In genomic region chr14:27270466-27270865, GRCm38 (mm10) we compare ENCODE assay signal across 16 mouse cellular contexts.
DNase-seq lines count a peak whose midpoint lies in the region; ATAC-seq and TF ChIP-seq lines count a peak whose summit lies in the region.
"Had no signal": no experiment of that assay in that cellular context is flagged by ENCODE, and none has a peak within 500 bp of the region (broad histone marks: within the 10 kb centered on the region; RNA-seq: fewer than 3 reads in every experiment).

No protein-coding gene starts in this region.

- H3K4me1 ChIP-seq in cerebellum, adult 2 months (ENCODE audit: control insufficient read depth, insufficient read depth, low read length): peaks cover 31% of the 10 kb centered on the region
- H3K4me1 ChIP-seq in midbrain, embryonic 11.5 days (ENCODE audit: control insufficient read depth, insufficient read depth, low read length): peaks cover 17% of the 10 kb centered on the region
- H3K4me1 ChIP-seq in midbrain, embryonic 15.5 days: peaks cover 17% of the 10 kb centered on the region
- peaks cover 11% of the 10 kb centered on the region for H3K4me1 ChIP-seq in cortical plate, adult 2 months (ENCODE audit: control insufficient read depth, insufficient read depth, low read length)
- no peaks in the 10 kb centered on the region for H3K4me1 ChIP-seq in liver, embryonic 11.5 days (replicated peaks; ENCODE audit: control insufficient read depth, insufficient read depth, low read length)

- peak overlapping the region; percentile 95 for H3K27ac ChIP-seq in cerebellum, adult 2 months (ENCODE audit: insufficient read depth, low read length)
- H3K27ac ChIP-seq in layer of hippocampus, adult 2 months: peak overlapping the region; percentile 79; the same call in 1 of the 2 replicates
- H3K27ac ChIP-seq in midbrain, embryonic 11.5 days (ENCODE audit: low read depth, low read length): no peak overlapping the region
- H3K27ac ChIP-seq in midbrain, embryonic 15.5 days: no peak overlapping the region
- peak overlapping the region; percentile 15; the same call in 1 of the 2 replicates for H3K27ac ChIP-seq in cortical plate, adult 2 months (ENCODE audit: insufficient read depth, low read length)
- H3K27ac ChIP-seq in liver, embryonic 11.5 days (ENCODE audit: low read depth, low read length): no peak overlapping the region
- H3K27ac ChIP-seq: embryonic facial prominence, embryonic 10.5 days; embryonic facial prominence, embryonic 12.5 days; forebrain, embryonic 13.5 days; forebrain, embryonic 15.5 days had no signal

- DNase-seq in cerebellum, adult 2 months: no peak
- DNase-seq in cerebellum, postnatal 4 days (ENCODE audit: low spot score in 2 of 2): no peak
- no peak for DNase-seq in layer of hippocampus, adult 2 months (ENCODE audit: low spot score in 2 of 2)
- DNase-seq in layer of hippocampus, postnatal 36 days: no peak
- peak; percentile 65 for DNase-seq in midbrain, embryonic 11.5 days (ENCODE audit: low spot score, missing footprints)
- DNase-seq in liver, embryonic 11.5 days (ENCODE audit: low spot score): no peak
- DNase-seq: adrenal gland, adult 2 months; adrenal gland, postnatal 10 days; adrenal gland, postnatal 25 days; forebrain, postnatal 0 days had no signal

- no peak overlapping the region for H3K9ac ChIP-seq in midbrain, embryonic 11.5 days (ENCODE audit: low read length)
- H3K9ac ChIP-seq in midbrain, embryonic 15.5 days: no peak overlapping the region
- H3K9ac ChIP-seq in liver, embryonic 11.5 days (ENCODE audit: low read depth, low read length): no peak overlapping the region
- H3K9ac ChIP-seq: embryonic facial prominence, embryonic 12.5 days; forebrain, embryonic 13.5 days; forebrain, embryonic 15.5 days; forebrain, postnatal 0 days had no signal

- H3K9me3 ChIP-seq in midbrain, embryonic 11.5 days (ENCODE audit: control insufficient read depth, low read length): no peaks in the 10 kb centered on the region
- H3K9me3 ChIP-seq in midbrain, embryonic 15.5 days: no peaks in the 10 kb centered on the region
- no peaks in the 10 kb centered on the region for H3K9me3 ChIP-seq in liver, embryonic 11.5 days (ENCODE audit: control insufficient read depth, low read length)
- H3K9me3 ChIP-seq: embryonic facial prominence, embryonic 10.5 days; embryonic facial prominence, embryonic 12.5 days; forebrain, embryonic 13.5 days; forebrain, embryonic 15.5 days had no signal

- 81% methylated on average over 4 of the region's 4 CpGs for WGBS in cerebellum, adult 2 months
- 92% methylated on average over 4 of the region's 4 CpGs for WGBS in midbrain, embryonic 11.5 days
- WGBS in midbrain, embryonic 15.5 days: 96% methylated on average over 4 of the region's 4 CpGs
- WGBS in liver, embryonic 11.5 days: 81% methylated on average over 4 of the region's 4 CpGs

- TF ChIP-seq POLR2A in cerebellum, adult 2 months (IDR thresholded peaks at IDR 0.05; ENCODE audit: borderline replicate concordance, insufficient read depth, low read length): no peak
- TF ChIP-seq POLR2A in cortical plate, adult 2 months (IDR thresholded peaks at IDR 0.05; ENCODE audit: extremely low read depth, insufficient read depth, low read length): no peak

- no peaks in the 10 kb centered on the region for H3K27me3 ChIP-seq in cerebellum, adult 2 months (ENCODE audit: control insufficient read depth, insufficient read depth, low read length)
- no peaks in the 10 kb centered on the region for H3K27me3 ChIP-seq in midbrain, embryonic 11.5 days (ENCODE audit: control insufficient read depth, insufficient read depth, low read length)
- H3K27me3 ChIP-seq in midbrain, embryonic 15.5 days (replicated peaks): no peaks in the 10 kb centered on the region
- H3K27me3 ChIP-seq in liver, embryonic 11.5 days (replicated peaks; ENCODE audit: control insufficient read depth, insufficient read depth, low read length): no peaks in the 10 kb centered on the region
- H3K27me3 ChIP-seq: embryonic facial prominence, embryonic 12.5 days; forebrain, embryonic 13.5 days; forebrain, embryonic 15.5 days had no signal

- H3K36me3 ChIP-seq in midbrain, embryonic 11.5 days (ENCODE audit: control insufficient read depth, insufficient read depth, low read length): no peaks in the 10 kb centered on the region
- H3K36me3 ChIP-seq in midbrain, embryonic 15.5 days (replicated peaks): no peaks in the 10 kb centered on the region
- H3K36me3 ChIP-seq in liver, embryonic 11.5 days (ENCODE audit: control insufficient read depth, insufficient read depth, low read length): no peaks in the 10 kb centered on the region
- H3K36me3 ChIP-seq: embryonic facial prominence, embryonic 10.5 days; embryonic facial prominence, embryonic 12.5 days; forebrain, embryonic 15.5 days had no signal

- H3K4me2 ChIP-seq in midbrain, embryonic 11.5 days: no peak overlapping the region
- H3K4me2 ChIP-seq in midbrain, embryonic 15.5 days: no peak overlapping the region
- H3K4me2 ChIP-seq in liver, embryonic 11.5 days: no peak overlapping the region
- H3K4me2 ChIP-seq: embryonic facial prominence, embryonic 12.5 days; forebrain, embryonic 13.5 days; forebrain, embryonic 15.5 days had no signal

- no peak for TF ChIP-seq CTCF in cerebellum, adult 2 months (IDR thresholded peaks at IDR 0.05; ENCODE audit: borderline replicate concordance, insufficient read depth, low read depth, low read length)
- TF ChIP-seq CTCF in layer of hippocampus, adult 2 months (conservative IDR thresholded peaks at IDR 0.05): no peak
- TF ChIP-seq CTCF in cortical plate, adult 2 months (IDR thresholded peaks at IDR 0.05; ENCODE audit: extremely low read depth, insufficient read depth, low read length): no peak

- H3K4me3 ChIP-seq in cerebellum, adult 2 months (replicated peaks; ENCODE audit: insufficient read depth, low read depth, low read length): no peak overlapping the region
- no peak overlapping the region for H3K4me3 ChIP-seq in layer of hippocampus, adult 2 months
- no peak overlapping the region for H3K4me3 ChIP-seq in midbrain, embryonic 11.5 days (ENCODE audit: low read depth, low read length)
- no peak overlapping the region for H3K4me3 ChIP-seq in midbrain, embryonic 15.5 days
- H3K4me3 ChIP-seq in cortical plate, adult 2 months (ENCODE audit: insufficient read depth, low read length): no peak overlapping the region
- no peak overlapping the region for H3K4me3 ChIP-seq in liver, embryonic 11.5 days (ENCODE audit: low read depth, low read length)
- H3K4me3 ChIP-seq: embryonic facial prominence, embryonic 10.5 days; embryonic facial prominence, embryonic 12.5 days; forebrain, embryonic 13.5 days; forebrain, embryonic 15.5 days had no signal

- ATAC-seq in midbrain, embryonic 11.5 days (ENCODE audit: low FRiP score): no peak
- ATAC-seq in midbrain, embryonic 15.5 days (replicated peaks): no peak
- no peak for ATAC-seq in liver, embryonic 11.5 days (replicated peaks; ENCODE audit: low FRiP score)
- ATAC-seq: forebrain, embryonic 15.5 days; forebrain, postnatal 0 days had no signal

Comparison
In these comparisons a context has a peak if more than half of its experiments do, and no peak if none do; other contexts are left out.
1. H3K27ac ChIP-seq: peak in cerebellum, adult 2 months (single experiment), layer of hippocampus, adult 2 months (single experiment) and cortical plate, adult 2 months (single experiment); none in midbrain, embryonic 11.5 days (single experiment), midbrain, embryonic 15.5 days (single experiment) and liver, embryonic 11.5 days (single experiment).